Mouse (Mus musculus) C2C12 (cell line): ENCODE data around the gene Atp10a. TPM values are rescaled to one million over a fixed set of nuclear protein-coding genes. Genes with fewer than 3 reads are reported as not detected.

Experiments used
- H3K27me3 ChIP-seq: one replicate; pipeline ENCODE4 v1.6.1; 2011; ENCODE audit not compliant: control insufficient read depth, insufficient read depth, insufficient read length
- H3K36me3 ChIP-seq: one replicate; pipeline ENCODE4 v1.6.1; 2011; ENCODE audit not compliant: control insufficient read depth, insufficient read depth
- H3K4me3 ChIP-seq: one replicate; pipeline ENCODE4 v1.5.1; 2011; ENCODE audit warnings: mild to moderate bottlenecking, control low read depth; ENCODE audit not compliant: poor library complexity, insufficient read depth, severe bottlenecking
- H3K79me2 ChIP-seq: one replicate; pipeline ENCODE4 v1.6.1; 2011; ENCODE audit not compliant: control insufficient read depth, insufficient read depth
- H3K79me3 ChIP-seq: one replicate; pipeline ENCODE4 v1.6.1; 2011; ENCODE audit warnings: low read depth, control low read depth
- H3ac ChIP-seq: one replicate; pipeline ENCODE3; 2011; ENCODE audit warnings: low read depth; ENCODE audit not compliant: control insufficient read depth, insufficient read length
- CEBPB ChIP-seq: IDR thresholded peaks from one replicate; pipeline ENCODE4 v1.6.1; 2011; ENCODE audit warnings: low read depth, mild to moderate bottlenecking, control low read depth, moderate library complexity
- CTCF ChIP-seq: IDR thresholded peaks from one replicate; pipeline ENCODE4 v1.5.1; 2011; ENCODE audit not compliant: control insufficient read depth, insufficient read depth, insufficient read length
- FOSL1 ChIP-seq: IDR thresholded peaks from one replicate; pipeline ENCODE4 v1.8.0; 2011; ENCODE audit warnings: mild to moderate bottlenecking, low read length; ENCODE audit not compliant: poor library complexity, insufficient read depth, severe bottlenecking
- MAX ChIP-seq: IDR thresholded peaks from one replicate; pipeline ENCODE4 v1.6.1; 2011; ENCODE audit warnings: mild to moderate bottlenecking, control low read depth
- MYOD1 ChIP-seq: IDR thresholded peaks from one replicate; pipeline ENCODE4 v1.6.1; 2011; ENCODE audit warnings: low read depth; ENCODE audit not compliant: control insufficient read depth, insufficient read length
- MYOG ChIP-seq: IDR thresholded peaks from one replicate; pipeline ENCODE4 v1.6.1; 2011; ENCODE audit not compliant: control insufficient read depth, insufficient read length; ENCODE audit errors: extremely low read depth
- USF1 ChIP-seq: IDR thresholded peaks from one replicate; pipeline ENCODE4 v1.6.1; 2011; ENCODE audit warnings: low read depth, mild to moderate bottlenecking, control low read depth, moderate library complexity
- polyA plus RNA-seq: library from polyadenylated mRNA; unstranded; fragments of >200 nt; fragmentation: generic; extraction: Trizol; gene quantifications from one replicate; pipeline ENCODE4 v1.2.1, GENCODE M21; 2012; ENCODE audit warnings: missing spikeins

Gene Atp10a
- polyA plus RNA-seq, 1 experiment = 5.5 TPM

GRCm38 (mm10) chr7:58754536-58754935 is 98.6 kb downstream of the Atp10a start:
- H3K36me3 ChIP-seq = no peaks in the 10 kb centered on the region
- no peak overlapping the region for H3K4me3 ChIP-seq
- no peak overlapping the region for H3ac ChIP-seq
- TF ChIP-seq MYOD1 = no peak
- TF ChIP-seq CEBPB = no peak
- no peak for TF ChIP-seq MYOG
- TF ChIP-seq FOSL1 = no peak
- no peak for TF ChIP-seq MAX
- TF ChIP-seq CTCF = no peak
- no peak for TF ChIP-seq USF1
- peaks cover 5% of the 10 kb centered on the region for H3K79me2 ChIP-seq
- peaks cover 3% of the 10 kb centered on the region for H3K79me3 ChIP-seq
- no peaks in the 10 kb centered on the region for H3K27me3 ChIP-seq

- Histone ChIP-seq H3K79me2 (peaks cover 5% of the 10 kb centered on the region), H3K79me3 (peaks cover 3% of the 10 kb centered on the region), H3K4me3 (no peak overlapping the region), H3K36me3 (no peaks in the 10 kb centered on the region), H3K27me3 (no peaks in the 10 kb centered on the region), H3ac (no peak overlapping the region)
- TF ChIP-seq CEBPB (no peak), MYOG (no peak)
Observed at GRCm38 (mm10) chr7:58755083-58755482, 99.1 kb downstream of the Atp10a start.

GRCm38 (mm10) chr7:58755846-58756245 is 99.9 kb downstream of the Atp10a start:
- TF ChIP-seq MYOG (no peak), CTCF (no peak), MAX (no peak), FOSL1 (no peak), MYOD1 (no peak), CEBPB (no peak), USF1 (no peak)
- H3K4me3 ChIP-seq = no peak overlapping the region
- peaks cover 3% of the 10 kb centered on the region for H3K79me3 ChIP-seq
- no peak overlapping the region for H3ac ChIP-seq
- H3K27me3 ChIP-seq = no peaks in the 10 kb centered on the region
- no peaks in the 10 kb centered on the region for H3K79me2 ChIP-seq
- H3K36me3 ChIP-seq = no peaks in the 10 kb centered on the region

GRCm38 (mm10) chr7:58757331-58757730 is 101.4 kb downstream of the Atp10a start:
- Histone ChIP-seq H3K27me3 (no peaks in the 10 kb centered on the region), H3ac (no peak overlapping the region), H3K79me2 (no peaks in the 10 kb centered on the region), H3K36me3 (no peaks in the 10 kb centered on the region), H3K4me3 (no peak overlapping the region), H3K79me3 (peaks cover under 1% of the 10 kb centered on the region)
- no peak for TF ChIP-seq CTCF
- no peak for TF ChIP-seq CEBPB
- no peak for TF ChIP-seq USF1
- no peak for TF ChIP-seq MYOG

DNA sequence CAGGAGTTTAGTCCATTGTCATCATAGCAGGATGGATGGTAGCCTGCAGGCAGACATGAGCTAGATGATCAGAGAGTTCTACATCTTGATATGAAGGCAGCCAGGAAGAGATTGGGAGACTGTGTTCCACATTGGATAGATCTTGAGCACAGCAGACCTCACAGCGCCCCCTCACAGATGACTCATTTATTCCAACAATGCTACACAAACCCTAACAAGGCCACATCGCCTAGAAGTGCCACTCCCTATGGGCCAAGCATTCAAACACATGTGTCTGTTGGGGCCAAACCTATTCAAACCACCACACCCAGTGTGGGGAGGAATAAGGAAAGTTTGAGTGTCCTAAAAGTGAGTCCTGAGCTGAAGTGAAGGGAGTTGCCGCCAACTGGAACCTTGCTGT is 102.4 kb downstream of the Atp10a start:
- TF ChIP-seq MYOG (no peak), USF1 (no peak), CEBPB (no peak), MYOD1 (no peak), FOSL1 (no peak), MAX (no peak), CTCF (no peak)
- no peaks in the 10 kb centered on the region for H3K79me3 ChIP-seq
- no peaks in the 10 kb centered on the region for H3K27me3 ChIP-seq
- no peaks in the 10 kb centered on the region for H3K36me3 ChIP-seq
- no peaks in the 10 kb centered on the region for H3K79me2 ChIP-seq
- no peak overlapping the region for H3ac ChIP-seq
- H3K4me3 ChIP-seq = no peak overlapping the region

DNA sequence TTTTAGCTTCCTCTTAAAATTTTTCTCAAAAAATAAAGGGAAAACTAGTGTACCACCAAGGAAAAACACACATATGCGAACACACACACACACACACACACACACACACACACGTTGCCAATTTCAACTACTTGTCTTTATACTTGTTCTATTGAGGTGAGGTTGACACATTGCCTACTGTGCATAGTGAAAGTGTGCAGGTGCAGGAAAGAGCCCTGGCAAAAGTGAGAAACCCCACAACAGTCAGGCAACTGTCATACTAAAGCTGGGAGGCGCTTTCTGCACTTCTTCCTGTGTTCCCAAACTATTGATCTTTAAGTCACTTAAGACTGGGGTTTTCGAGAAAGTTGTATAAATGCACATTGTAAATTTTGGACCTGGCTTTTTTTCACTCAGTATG is 103.3 kb downstream of the Atp10a start:
- no peak for TF ChIP-seq CTCF
- TF ChIP-seq FOSL1 = no peak
- TF ChIP-seq MYOD1 = no peak
- TF ChIP-seq USF1 = no peak
- TF ChIP-seq MAX = no peak
- no peak for TF ChIP-seq MYOG
- no peak for TF ChIP-seq CEBPB
- Histone ChIP-seq H3K4me3 (no peak overlapping the region), H3K27me3 (no peaks in the 10 kb centered on the region), H3K36me3 (no peaks in the 10 kb centered on the region), H3ac (no peak overlapping the region), H3K79me2 (no peaks in the 10 kb centered on the region), H3K79me3 (no peaks in the 10 kb centered on the region)
